Mouse (Mus musculus) megakaryocyte, embryonic 14.5 days (primary cell): ENCODE measurements around the gene Tgm5.

Experiments
- FLI1 ChIP-seq: IDR thresholded peaks from 2 replicates; pipeline ENCODE4 v1.6.1; 2012; ENCODE audit warnings: low read length, inconsistent platforms, mixed read lengths
- GATA1 ChIP-seq: IDR thresholded peaks from 3 replicates; pipeline ENCODE4 v1.6.1; 2012; ENCODE audit warnings: mixed read lengths, low read length, inconsistent platforms, borderline replicate concordance

- no peak for TF ChIP-seq GATA1
- TF ChIP-seq FLI1: no peak
Observed at GRCm38 (mm10) chr2:121089751-121090150, 4.1 kb upstream of the Tgm5 start.
